Mouse (Mus musculus): ENCODE data around the gene Ogdhl. TPM values are rescaled to one million over a fixed set of nuclear protein-coding genes. Genes with fewer than 3 reads are reported as not detected.

Ogdhl gene
- polyA plus RNA-seq, 3 experiments from 2014 or later: 0.09 to 0.13 TPM; not detected in 1

DNA sequence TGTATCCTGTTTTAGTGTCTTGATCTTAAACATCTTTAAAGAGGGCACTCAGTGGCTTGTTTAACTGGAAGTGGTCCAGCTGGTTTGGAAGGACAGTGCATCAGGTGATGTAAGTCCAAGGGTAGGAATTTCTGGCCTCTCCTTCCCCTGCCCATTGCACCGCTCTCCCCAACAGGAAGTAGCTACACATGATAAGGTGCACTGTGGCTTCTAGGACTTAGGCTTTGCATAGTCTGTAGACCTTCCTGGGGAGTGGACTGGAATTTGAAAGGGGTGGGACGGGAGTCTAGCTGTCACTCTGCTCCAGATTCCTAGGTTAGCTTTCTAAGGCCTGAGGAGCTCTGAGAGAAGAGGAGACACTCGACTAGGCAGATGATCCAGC lies 58.3 kb downstream of the Ogdhl start:
- ATAC-seq: no peak

DNA sequence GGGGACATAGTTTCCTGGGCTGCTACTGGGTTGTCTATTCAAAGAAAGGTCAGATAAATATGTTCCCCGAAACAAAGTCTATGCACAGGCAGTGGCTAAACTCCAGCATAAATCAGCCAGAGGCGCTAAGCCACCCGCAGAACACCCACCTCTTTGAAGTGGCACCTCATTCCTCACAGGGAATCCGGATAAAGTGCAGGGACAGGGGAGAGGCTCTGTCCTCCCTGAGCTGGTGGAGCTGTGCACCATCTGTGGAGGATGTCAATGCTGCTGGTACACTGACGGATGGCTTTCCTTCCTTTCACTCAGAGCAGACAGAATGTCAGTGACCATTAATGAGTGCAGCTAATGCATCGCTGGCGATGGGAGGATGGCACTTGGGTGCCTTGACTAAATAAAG lies 59.2 kb downstream of the Ogdhl start:
- ATAC-seq: no peak

DNA sequence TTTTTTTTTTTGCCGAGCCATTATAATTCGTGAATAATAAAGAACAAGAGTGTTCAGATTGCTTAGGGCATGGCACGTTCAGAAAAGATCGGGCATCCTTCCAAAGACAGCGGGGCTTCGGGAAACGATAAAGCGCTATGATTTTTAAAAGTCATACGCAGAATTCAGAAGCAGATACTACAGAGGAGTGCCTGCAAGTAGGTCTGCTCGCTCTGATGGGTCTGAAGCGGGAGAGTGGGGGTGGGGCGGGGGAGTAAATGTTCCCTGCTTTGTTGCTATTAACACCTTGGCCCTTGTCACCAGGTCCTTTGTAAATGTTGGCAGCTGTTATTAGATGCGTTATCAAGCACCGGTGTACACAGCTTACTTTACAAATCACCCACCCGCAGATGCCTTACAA lies 59.8 kb downstream of the Ogdhl start:
- no peak for ATAC-seq

DNA sequence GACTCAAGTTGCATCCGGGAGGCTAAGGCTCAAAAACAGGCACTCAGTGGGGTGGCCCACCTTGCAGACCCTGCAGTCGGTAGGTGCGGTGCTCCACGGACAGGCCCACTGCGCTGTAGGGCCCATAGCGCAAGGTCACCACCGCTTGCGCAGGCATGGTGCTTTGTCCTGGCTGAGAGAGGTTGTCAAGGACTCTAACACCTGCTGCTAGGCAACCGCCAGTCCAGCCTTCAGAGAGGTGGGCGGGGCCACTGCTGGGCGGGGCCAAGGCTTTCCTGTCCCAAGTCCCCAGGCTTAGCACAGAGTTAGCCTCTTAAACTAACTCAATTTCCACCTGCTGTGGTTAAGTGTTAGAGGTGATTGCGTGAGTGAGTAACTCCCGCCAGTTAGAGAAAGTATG lies 66.4 kb downstream of the Ogdhl start, which contains the start of gene 1700024G13Rik:
1700024G13Rik (minus strand) TSS at position 196 of the 400 bp plus-strand sequence.
- ATAC-seq: no peak

Other genes with a start within 250 kb of the Ogdhl start
- 10 to 100 TPM; 10.3 to 29.2 (median 28.4) TPM for gene Oxnad1, start 236.6 kb upstream of the Ogdhl start, polyA plus RNA-seq (2017; shearing (Covaris generic))
- 10 to 100 TPM; 56.1 to 84.9 (median 71.0) TPM for gene Dph3, start 236.3 kb upstream of the Ogdhl start, polyA plus RNA-seq (2017; shearing (Covaris generic))
- not detected for gene Msmb, start 180.0 kb upstream of the Ogdhl start, polyA plus RNA-seq (2017; shearing (Covaris generic))
- gene Ncoa4, start 162.2 kb upstream of the Ogdhl start, polyA plus RNA-seq (2017; shearing (Covaris generic)): 10 to 100 TPM; 76.2 to 87.7 (median 78.3) TPM
- gene Timm23, start 120.1 kb upstream of the Ogdhl start, polyA plus RNA-seq (2017; shearing (Covaris generic)): 100 to 1,000 TPM; 143 to 224 (median 162) TPM
- 10 to 100 TPM; 17.0 to 20.9 (median 18.1) TPM for gene Parg, start 120.1 kb upstream of the Ogdhl start, polyA plus RNA-seq (2017; shearing (Covaris generic))
- gene 1700024G13Rik, start 66.4 kb downstream of the Ogdhl start, polyA plus RNA-seq (2017; shearing (Covaris generic)): not detected
- not detected for gene Slc18a3, start 142.8 kb downstream of the Ogdhl start, polyA plus RNA-seq (2017; shearing (Covaris generic))
- not detected for gene Chat, start 144.0 kb downstream of the Ogdhl start, polyA plus RNA-seq (2017; shearing (Covaris generic))
- gene Ercc6, start 191.5 kb downstream of the Ogdhl start, polyA plus RNA-seq (2017; shearing (Covaris generic)): 1 to 10 TPM; 4.3 to 8.8 (median 5.5) TPM